13 mouse cellular contexts compared by ENCODE assay signal in the genomic region with DNA sequence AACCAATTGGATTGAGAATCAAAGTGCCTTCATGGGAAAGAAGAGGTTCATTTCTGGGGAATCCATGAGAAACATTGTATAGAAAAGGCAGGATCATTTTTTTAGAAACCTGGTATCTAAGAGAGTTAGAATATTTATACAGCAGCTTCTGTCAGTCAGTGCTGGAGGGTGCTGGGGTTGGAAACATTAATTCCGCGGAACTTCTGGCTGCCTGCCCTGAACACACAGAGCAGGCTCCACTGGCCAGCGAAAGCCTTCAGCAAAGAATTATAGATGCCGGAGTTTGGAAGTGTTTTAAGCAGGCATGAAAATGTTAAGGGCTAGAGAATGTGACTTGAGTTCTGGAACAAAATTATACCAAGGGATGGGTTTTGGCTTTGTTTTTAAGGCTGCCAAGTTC.
DNase-seq lines count a peak whose midpoint lies in the region; ATAC-seq and TF ChIP-seq lines count a peak whose summit lies in the region.
"Had no signal": no experiment of that assay in that cellular context is flagged by ENCODE, and none has a peak within 500 bp of the region (broad histone marks: within the 10 kb centered on the region; RNA-seq: fewer than 3 reads in every experiment).

No protein-coding gene starts in this region.

- H3K36me3 ChIP-seq in lung, embryonic 14.5 days (ENCODE audit: insufficient read depth): no peaks in the 10 kb centered on the region
- H3K36me3 ChIP-seq in limb, embryonic 14.5 days (ENCODE audit: control insufficient read depth, insufficient read depth, low read length): no peaks in the 10 kb centered on the region
- H3K36me3 ChIP-seq: hindbrain, embryonic 13.5 days; neural tube, embryonic 13.5 days had no signal

- DNase-seq in gastrocnemius, postnatal 10 days: peak; percentile 15
- DNase-seq in gastrocnemius, postnatal 25 days: no peak
- DNase-seq in lung, embryonic 14.5 days: peak; percentile 77
- DNase-seq in lung, adult 2 months: no peak
- DNase-seq in brain, adult 2 months (ENCODE audit: low read depth, low spot score): peak; percentile 47
- DNase-seq in limb, embryonic 14.5 days (ENCODE audit: low spot score): peak; percentile 56
- DNase-seq in layer of hippocampus, adult 8-10 months (ENCODE audit: low spot score in 2 of 2): no peak
- DNase-seq: cerebellum, adult 9-11 months; gastrocnemius, postnatal 36 days had no signal

- WGBS in lung, embryonic 14.5 days: 34% methylated on average over 4 of the region's 4 CpGs
- 58% methylated on average over 4 of the region's 4 CpGs for WGBS in lung, adult 2 months
- 39% methylated on average over 4 of the region's 4 CpGs for WGBS in limb, embryonic 14.5 days

- no peak overlapping the region for H3K4me3 ChIP-seq in lung, embryonic 14.5 days (ENCODE audit: low read depth, low read length)
- H3K4me3 ChIP-seq in lung, adult 2 months (replicated peaks; ENCODE audit: extremely low read depth, low read depth, low read length): no peak overlapping the region
- no peak overlapping the region for H3K4me3 ChIP-seq in limb, embryonic 14.5 days (replicated peaks; ENCODE audit: low read length)
- H3K4me3 ChIP-seq: hindbrain, embryonic 13.5 days; left cerebral cortex, adult 2 months; neural tube, embryonic 13.5 days had no signal

- no peak for TF ChIP-seq CTCF in lung, embryonic 14.5 days (IDR thresholded peaks at IDR 0.05; ENCODE audit: low read depth)
- TF ChIP-seq CTCF in lung, adult 2 months (IDR thresholded peaks at IDR 0.05; ENCODE audit: insufficient read depth, low read length): no peak

- peak; percentile 60; the same call in 1 of the 2 replicates for ATAC-seq in lung, embryonic 14.5 days (ENCODE audit: insufficient read depth)
- ATAC-seq in limb, embryonic 14.5 days (ENCODE audit: low FRiP score, low read depth): peak; percentile 53; the same call in 1 of the 2 replicates

- no peaks in the 10 kb centered on the region for H3K27me3 ChIP-seq in lung, embryonic 14.5 days (ENCODE audit: insufficient read depth, low read length)
- H3K27me3 ChIP-seq in limb, embryonic 14.5 days (ENCODE audit: control insufficient read depth, insufficient read depth, low read length): no peaks in the 10 kb centered on the region
- H3K27me3 ChIP-seq: hindbrain, embryonic 13.5 days; neural tube, embryonic 13.5 days had no signal

- H3K9ac ChIP-seq in lung, embryonic 14.5 days: no peak overlapping the region
- no peak overlapping the region for H3K9ac ChIP-seq in limb, embryonic 14.5 days (ENCODE audit: low read depth, low read length, severe bottlenecking)
- H3K9ac ChIP-seq: hindbrain, embryonic 13.5 days; neural tube, embryonic 13.5 days had no signal

- no peak for TF ChIP-seq POLR2A in lung, adult 2 months (IDR thresholded peaks at IDR 0.05; ENCODE audit: borderline replicate concordance, extremely low read depth, low read depth, low read length)
- no peak for TF ChIP-seq POLR2A in limb, embryonic 14.5 days (IDR thresholded peaks at IDR 0.05; ENCODE audit: borderline replicate concordance, extremely low read depth, insufficient read depth, insufficient read length)

- H3K9me3 ChIP-seq in lung, embryonic 14.5 days (ENCODE audit: low read depth, low read length): no peaks in the 10 kb centered on the region
- no peaks in the 10 kb centered on the region for H3K9me3 ChIP-seq in limb, embryonic 14.5 days (ENCODE audit: control insufficient read depth, low read length)
- H3K9me3 ChIP-seq: hindbrain, embryonic 13.5 days had no signal

- no peak overlapping the region for H3K4me2 ChIP-seq in lung, embryonic 14.5 days
- H3K4me2 ChIP-seq in limb, embryonic 14.5 days (replicated peaks; ENCODE audit: low read depth, low read length, severe bottlenecking): no peak overlapping the region
- H3K4me2 ChIP-seq: hindbrain, embryonic 13.5 days; midbrain, embryonic 11.5 days; neural tube, embryonic 13.5 days had no signal

- no peaks in the 10 kb centered on the region for H3K4me1 ChIP-seq in lung, embryonic 14.5 days (ENCODE audit: insufficient read depth)
- H3K4me1 ChIP-seq in lung, adult 2 months (ENCODE audit: control insufficient read depth, insufficient read depth, low read length): no peaks in the 10 kb centered on the region
- no peaks in the 10 kb centered on the region for H3K4me1 ChIP-seq in limb, embryonic 14.5 days (ENCODE audit: control insufficient read depth, insufficient read depth, low read length)
- H3K4me1 ChIP-seq: hindbrain, embryonic 13.5 days; neural tube, embryonic 13.5 days had no signal

- H3K27ac ChIP-seq in lung, embryonic 14.5 days (ENCODE audit: low read depth): no peak overlapping the region
- H3K27ac ChIP-seq in limb, embryonic 14.5 days (replicated peaks; ENCODE audit: low read depth, low read length): no peak overlapping the region
- H3K27ac ChIP-seq: hindbrain, embryonic 13.5 days; left cerebral cortex, adult 2 months; neural tube, embryonic 13.5 days had no signal

Comparison
In these comparisons a context has a peak if more than half of its experiments do, and no peak if none do; other contexts are left out.
1. DNase-seq: peak in gastrocnemius, postnatal 10 days (single experiment), lung, embryonic 14.5 days (single experiment), brain, adult 2 months (single experiment) and limb, embryonic 14.5 days (single experiment); none in gastrocnemius, postnatal 25 days (single experiment), lung, adult 2 months (single experiment) and layer of hippocampus, adult 8-10 months (0 of 2).